Mouse (Mus musculus) skeletal muscle tissue, adult 2 months (tissue): ENCODE measurements around the gene Col5a1.

ENCODE experiments used
- DNase-seq: peaks from one replicate; pipeline ENCODE4 v3.0.0-alpha.2; 2012; ENCODE audit warnings: low read depth, low spot score

Gene Col5a1

DNA sequence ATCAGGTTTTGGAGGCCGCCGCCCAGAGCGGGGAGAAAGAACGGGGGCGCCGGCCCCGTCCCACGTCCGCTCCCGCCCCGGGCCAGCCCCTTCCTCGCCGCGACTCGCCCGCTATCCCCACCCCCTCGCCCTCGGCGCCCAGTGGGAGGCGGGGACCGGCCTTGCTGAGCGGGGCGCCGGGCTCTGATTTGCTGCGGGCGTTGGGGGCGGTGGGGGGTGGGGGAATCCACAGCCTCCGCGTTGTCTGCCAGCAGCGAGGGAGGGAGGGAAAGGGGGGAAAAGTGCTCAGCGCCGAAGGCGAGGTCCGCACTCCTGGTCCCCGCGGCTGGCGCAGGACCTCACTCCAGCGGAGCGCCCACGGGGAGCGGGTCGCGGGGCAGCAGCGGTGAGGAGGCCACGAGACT is at the start of gene Col5a1:
Gene Col5a1 (plus strand): TSS at position 278 of the 404 bp plus-strand sequence.
- DNase-seq, result peak; percentile 74

DNA sequence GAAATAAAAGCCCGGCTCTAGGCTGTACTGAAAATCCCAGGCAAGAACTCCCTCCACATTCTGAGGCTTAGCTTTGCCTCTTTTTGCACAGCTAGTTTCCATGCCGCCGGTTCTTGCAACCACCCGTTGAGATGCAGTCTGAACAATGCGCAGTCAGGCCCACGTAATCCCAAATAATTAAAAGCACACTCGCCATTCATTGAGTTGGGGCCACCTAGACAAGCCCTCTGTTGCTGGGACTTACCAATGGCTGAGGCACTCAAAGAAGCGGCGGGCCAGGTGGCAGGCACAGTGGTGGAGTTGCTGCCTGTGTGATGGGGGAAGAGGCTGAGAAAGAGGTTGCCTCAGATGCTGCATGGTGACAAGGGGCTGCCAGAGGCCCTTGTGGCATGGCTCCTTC is 48.1 kb upstream of the Col5a1 start:
- DNase-seq, result no peak

DNA sequence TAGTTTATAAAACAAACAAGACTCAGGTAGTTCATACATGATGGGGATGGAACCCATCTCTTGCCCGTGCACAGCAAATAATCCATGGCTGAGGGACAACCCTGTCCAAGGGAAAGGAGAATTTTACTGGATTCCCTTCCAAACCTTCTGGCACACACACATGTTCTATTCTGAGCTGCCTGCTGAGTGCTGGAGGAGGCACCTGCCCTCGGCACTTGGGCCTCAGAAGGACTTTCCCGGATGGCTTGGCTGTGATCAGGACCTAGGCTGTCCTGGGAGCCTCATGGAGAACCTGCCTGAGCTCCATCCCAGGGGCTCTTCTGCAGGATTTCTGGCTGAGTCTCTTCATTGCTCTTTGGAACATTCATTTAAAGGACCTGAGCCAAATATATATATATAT is 45.3 kb upstream of the Col5a1 start:
- DNase-seq, result no peak

DNA sequence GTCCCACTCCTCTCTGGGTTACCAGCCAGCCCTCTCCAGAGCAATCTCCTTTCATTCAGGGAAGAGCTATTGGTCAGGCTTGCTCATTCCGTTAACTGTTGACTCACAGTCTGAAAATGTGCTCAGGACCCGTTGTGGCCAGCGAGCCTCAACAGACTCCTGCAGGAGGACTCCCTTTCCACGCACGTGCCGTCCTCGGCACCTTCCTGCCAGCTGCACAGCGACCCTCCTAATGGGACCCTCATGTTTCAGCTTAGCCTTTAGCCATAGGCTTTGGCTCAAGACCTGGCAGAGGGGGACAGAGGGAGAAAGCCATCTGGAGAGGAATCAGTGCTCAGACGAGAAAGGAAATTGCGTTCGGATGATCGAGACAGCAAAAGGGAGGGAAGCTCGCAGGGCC is 43.3 kb upstream of the Col5a1 start:
- DNase-seq, result no peak

DNA sequence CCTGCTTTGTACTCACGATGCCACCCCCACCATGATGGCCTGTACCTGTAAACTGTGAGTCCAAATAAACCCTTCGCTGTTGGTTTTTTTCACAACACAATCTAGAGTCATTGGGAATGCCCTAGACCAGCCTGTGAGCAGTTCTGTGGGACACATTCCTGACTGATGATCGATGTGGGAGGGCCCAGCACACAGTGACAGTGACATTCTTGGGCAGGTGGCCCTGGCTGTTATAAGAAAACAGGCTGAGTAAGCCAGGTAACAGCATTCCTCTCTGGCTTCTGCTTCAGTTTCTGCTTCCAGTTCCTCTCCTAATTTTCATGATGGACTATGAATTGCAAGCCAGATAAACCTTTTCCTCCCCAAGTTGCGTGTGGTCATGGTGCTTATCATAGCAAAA is 41.3 kb upstream of the Col5a1 start:
- DNase-seq, result no peak

DNA sequence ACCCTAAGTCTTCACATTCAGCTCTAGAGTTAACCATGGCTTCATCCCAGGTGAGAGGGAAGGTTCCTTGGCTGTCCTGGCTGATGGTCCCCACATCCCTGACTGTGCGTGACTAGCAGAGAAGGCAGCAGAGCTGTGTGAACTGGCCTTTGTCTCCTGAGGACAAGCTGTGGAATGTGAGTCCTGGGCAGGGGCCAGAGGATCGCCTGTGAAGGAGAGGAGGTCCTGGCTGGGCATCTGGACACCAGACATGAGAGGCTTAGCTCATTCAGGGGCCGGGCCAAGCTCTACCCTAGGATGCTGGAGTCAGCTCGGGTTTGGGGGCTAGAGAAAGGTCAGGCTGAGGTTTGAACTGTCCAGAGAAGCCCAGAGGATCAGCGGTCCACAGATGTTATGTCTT is 39.2 kb upstream of the Col5a1 start:
- peak; percentile 73 for DNase-seq

DNA sequence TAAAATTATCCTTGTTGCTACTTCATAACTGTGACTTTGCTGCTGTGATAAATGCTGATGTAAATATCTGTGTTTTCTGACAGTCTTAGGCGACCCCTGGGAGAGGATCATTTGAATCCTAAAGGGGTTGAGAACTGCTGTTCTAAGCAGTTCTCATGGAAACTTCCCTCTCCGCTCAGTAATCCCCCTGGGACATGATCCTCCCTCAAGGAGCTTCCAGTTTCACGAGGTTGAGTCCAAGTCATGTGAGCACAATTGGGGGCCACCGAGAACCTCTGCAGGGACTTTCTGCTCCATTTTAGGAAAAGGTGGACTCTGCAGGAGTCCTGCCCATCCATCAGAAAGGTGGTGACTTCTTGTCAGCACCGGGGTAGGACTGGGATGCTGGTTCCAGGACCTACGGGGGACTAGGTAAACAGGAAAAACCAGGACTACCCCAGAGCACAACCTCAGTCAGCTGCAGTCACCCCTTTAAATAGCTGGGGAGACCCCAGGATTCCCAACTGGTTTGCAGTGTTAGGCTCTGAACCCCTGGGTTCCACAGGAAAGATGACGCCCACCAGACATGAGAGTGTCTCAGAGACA is 38.3 kb upstream of the Col5a1 start:
- no peak for DNase-seq

DNA sequence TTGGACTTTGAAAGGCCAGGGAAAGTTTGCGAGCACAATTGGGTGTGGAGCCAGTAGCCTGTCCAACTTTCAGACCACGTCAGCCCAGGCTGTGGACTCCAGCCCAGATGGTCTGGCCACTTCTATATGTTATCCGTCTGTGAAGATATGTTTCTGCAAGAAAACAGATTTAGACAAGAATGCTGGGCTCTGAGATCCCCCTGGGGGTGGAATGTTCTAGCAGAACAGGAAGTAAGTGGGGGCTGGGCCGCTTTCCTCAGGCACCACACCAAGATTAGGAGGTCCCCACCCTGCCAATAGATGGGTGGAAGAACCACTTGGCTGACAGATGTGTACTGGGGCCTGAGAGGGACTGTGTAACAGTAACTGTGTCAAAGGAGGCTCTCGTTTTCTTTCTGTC is 37.8 kb upstream of the Col5a1 start:
- peak; percentile 67 for DNase-seq

DNA sequence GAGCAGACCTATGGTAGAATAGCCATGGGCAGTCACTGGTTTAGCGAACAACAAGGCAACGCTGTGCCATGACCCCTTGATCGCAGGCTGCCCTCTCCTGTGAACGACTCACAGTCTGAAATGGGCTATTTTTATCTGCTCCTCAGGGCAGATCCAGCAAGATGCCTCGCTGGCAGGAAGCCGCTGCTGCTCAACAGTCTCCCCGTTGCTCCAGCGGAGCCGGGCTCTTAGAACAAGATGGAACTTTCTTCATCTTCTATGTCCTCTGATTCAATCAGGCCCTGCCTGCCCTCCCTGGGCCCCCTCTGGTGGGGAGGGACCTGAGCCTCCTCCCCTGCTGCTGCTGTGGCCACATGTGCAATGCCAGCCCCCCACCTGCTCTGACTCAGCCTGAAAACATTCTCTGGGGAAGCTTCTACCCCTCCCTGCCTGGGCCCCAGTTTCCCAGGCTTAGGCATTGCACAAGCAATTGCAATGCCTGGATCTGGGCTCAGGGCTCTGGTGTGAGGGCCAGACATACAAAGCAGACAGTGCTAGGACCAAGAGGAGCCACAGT is 27.8 kb upstream of the Col5a1 start:
- peak; percentile 69 for DNase-seq

DNA sequence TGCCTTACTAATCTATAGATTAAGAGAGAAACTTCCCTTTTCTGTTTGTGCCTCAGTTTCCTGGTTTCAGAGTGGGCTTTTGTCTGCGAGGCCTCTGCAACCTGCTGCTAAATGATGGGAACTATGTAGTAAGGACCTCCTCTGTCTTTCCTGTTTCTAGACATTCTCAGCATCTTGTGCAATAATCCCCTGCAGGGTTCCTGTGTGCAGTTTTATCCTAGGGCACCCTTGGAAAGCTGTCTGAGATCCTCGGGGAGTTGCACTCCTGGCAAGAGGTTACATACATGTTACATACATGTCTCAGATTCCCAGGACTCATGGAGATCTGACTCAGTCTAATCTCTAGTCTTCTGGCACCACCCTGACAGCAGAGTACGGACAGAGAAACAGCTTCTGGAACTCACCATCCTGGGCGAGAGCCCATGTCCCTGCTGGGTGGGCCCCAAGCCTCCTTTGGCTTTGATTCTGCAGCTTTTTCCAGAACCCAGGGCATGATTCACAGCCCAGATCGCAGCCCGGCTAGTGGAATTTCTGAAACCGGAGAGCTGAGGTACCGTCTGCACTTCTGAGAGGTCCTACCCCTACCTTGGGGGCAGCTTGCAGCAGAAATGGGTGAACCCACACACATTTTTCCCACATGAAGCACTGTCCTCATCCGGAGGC is 24.5 kb upstream of the Col5a1 start:
- peak; percentile 33 for DNase-seq

DNA sequence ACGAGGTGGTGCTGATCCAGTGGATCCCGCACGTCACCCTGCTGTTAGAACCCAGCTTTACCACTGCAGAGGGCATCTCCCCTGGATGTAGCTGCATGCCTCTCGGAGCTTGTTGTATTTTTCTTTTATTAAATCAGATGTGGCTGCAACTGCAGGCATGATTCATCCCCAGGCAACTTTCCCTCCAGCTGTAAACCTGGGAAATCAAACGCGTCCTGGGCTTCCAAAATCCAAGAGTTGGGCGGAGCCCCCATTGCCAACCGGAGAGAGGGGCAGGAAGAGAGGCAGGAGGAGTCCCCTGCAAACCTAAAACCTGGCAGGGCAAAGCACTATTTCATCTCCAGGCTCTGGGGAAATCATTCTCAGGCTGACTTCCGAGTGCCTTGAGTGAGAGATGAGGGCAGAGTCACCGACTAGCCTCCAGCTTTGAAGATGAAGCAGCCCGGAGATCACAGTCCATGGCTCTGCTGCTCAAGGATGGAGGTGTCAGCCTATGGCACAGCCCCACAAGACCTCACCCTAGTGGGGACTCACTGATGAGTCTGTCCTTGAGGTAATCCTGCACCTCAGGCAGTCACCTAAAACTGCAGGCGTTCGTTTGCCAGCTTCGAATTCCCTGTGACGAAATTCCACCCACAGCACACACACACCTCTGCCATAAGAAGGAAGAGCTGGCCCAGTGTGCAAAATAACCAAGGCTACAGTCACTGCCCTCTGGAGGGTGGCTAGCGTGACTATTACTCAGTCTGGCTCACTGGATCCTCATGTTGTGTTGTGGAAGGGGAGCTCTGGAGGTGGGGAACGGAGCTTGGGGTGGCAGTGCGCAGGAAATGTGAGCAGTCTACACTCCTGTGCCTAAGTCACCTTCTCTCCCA is 21.5 kb upstream of the Col5a1 start:
- DNase-seq, result no peak

DNA sequence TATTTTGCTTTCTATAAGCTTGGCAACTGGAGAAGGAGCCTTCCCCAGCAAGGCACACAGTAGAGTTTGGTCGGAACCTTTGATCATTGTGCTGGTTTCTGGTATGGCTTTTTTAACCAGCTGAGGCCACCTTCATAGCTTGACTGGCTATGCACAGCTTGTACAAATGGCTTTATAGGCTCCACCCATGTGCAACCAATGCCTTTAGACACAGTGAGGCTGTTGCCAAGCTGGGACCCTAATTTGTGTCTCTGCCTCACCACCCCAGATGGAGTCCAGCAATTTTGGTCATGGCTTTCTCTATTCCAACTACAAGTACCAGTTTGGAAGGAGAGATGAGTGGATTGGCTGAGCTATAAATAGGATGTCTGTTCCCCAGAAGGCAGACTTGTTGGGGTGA is 15.6 kb upstream of the Col5a1 start:
- DNase-seq, result no peak

DNA sequence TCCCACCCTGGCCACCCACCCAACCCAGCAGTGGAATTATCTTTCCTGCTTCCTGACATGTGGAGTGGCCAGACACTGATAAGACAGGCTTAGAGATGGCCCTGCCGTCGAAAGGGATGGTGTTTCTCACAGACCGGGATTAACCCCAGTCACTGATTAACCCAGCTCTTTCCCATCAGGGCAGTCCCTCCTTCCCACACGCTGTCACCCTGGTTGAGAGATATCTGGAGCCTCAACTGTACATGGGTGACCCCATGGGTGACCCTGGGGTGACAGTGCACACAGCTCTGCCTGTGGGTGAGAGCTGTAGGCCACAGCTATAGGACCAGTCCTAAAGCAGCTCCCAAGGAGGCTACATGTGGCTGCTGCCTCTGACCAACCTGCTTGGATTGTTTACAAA is 15.2 kb upstream of the Col5a1 start:
- no peak for DNase-seq

DNA sequence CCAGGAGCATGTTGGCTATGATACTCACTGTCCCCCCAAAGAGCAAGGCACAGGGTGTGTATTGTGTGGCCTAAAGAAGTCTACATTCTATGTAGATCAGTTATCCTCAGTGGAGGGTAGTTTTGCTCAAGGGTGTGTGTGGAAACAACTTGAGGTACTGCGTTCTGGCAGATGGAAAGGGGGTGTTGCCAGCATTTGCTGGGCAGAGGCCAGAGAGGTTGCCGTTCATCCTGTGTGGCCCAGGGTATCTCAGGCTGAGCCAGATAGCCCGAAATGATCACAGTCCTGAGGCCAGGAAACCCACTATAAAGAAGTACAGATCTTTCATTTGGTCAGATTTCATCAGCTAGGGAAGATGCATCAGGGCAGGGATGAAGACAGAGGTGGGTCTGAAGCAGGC is 13.9 kb upstream of the Col5a1 start:
- no peak for DNase-seq

DNA sequence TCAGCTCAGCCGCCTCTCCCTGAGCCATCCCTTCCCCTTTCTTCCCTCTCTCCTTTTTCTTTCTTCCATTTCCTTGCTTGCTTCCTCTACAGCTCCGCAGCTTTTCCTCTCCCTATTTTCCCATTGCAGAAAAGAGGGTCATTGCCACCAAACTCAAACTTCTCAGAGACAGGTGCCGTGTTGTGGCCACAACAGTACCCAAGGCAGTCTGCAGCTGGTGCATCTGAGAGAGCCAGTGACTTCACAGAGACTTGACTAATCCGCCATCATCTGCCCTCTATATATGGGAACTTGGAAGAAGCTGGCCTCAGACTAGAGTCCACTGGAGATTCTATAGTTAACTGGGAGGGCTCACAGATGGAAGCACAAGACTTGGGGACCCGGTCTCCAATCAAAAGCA is 13.2 kb upstream of the Col5a1 start:
- DNase-seq, result no peak

DNA sequence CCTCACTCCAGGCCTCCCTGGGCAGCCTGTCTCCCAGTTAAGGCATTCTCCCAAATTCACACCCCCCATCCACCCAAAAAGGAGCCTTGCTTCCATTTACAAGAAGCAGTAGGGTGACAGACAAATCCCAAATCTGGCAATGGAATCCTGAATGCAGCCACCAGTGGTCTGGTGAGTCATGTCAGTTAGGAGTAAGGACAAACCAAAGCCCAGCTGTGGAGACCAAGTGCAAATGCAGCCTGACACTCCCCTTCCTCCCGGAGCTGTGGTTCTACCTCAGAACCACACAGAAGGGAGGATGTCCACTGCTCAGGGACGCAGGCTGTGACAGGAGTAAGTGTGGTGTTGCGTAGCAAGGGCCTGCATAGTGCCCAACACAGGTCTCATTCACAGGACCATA is 11.6 kb upstream of the Col5a1 start:
- DNase-seq, result no peak

DNA sequence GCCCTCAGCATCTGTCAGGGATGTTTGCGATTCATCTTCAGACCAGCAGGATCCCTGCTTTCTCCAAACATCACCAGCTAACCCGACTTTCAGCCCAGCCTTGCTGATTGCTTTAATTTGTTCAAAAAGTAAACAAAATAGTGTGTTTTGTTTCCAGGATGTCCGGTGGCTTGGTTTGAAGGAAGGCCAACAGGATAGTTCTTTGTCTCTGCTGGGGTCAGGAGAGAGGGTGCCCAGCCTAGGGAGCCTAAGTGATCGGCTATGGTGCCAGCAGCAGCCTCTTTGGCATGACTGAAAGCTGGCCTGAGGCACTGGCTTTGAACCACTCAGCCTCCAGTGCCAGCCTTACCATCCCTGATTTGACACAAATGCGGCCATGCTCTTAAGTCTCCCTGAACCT is 11.0 kb upstream of the Col5a1 start:
- no peak for DNase-seq

DNA sequence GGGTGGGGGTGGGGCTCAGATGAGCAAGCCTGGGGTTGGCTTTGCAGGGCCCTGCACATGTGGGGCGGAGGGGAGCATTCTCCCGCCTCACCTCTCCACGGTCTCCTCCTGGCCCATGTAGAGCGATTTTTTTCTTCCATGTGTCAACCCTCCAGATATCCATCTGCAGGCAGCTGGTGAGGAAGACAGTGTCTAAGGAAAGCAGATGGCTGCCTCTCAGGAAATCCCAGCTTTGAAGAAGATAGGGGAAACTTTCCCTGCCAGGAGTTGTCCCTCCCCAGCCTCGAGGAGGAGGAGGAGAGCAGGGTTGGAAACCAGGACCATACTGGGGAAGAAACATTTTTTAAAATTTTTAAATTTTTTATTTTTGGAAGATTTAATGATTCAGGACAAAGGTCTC is 10.4 kb upstream of the Col5a1 start:
- no peak for DNase-seq

DNA sequence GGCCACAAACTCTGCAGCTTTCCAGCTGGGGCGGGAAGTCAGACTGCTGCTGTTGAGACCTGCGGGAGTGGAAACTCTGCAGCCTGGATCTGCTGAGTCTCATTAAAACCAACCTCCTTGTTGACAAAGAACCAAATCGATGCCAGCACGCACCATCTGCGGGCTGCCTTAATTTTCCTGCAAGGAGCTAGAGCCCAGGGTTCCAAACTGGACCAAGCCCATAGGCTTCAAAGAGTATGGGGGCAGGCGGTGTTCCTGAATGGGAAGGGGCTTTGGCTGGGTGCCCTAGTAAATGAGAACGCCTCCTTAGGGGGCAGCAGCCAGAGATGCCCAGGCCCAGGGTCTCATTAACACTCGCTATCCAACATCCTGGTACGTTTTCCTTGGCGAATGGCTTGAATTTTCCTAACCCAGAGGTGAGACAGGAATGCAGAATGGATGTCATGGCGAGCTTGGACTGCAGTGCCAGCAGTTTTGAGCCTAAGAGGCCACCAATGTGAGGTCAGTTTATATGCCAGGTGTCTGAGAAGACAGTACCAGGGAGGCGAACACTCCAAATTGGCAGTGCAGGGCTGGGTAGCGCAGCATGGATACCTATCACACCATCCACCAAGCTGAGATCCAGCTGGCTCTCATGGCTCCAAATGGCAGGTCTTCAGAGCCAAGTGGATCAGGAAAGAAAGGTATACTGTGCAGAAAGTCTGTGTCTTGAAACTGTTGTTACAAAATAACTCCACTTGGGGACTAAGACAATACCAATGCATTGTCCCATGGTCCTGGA is 9.3 kb upstream of the Col5a1 start:
- DNase-seq, result no peak

DNA sequence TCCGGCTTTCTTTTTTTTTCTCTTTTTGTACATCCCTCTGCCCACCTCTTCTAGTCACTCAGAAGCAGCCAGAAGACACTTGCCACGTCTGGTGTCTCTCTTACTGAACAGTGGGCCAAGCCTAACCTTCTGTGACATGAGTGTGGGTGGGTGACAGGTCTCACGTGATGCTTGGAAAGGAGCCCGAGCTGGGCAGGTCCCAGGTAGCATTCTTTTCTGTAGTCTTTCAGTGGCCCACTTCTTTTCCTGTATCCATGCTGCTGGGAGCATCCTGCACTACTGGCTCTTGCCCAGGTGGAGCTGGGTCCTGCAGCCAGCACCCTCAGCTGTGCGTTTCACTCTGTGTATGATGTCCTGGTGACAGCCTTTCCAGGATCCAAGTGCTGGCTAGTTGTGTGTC is 8.2 kb upstream of the Col5a1 start:
- DNase-seq, result no peak

DNA sequence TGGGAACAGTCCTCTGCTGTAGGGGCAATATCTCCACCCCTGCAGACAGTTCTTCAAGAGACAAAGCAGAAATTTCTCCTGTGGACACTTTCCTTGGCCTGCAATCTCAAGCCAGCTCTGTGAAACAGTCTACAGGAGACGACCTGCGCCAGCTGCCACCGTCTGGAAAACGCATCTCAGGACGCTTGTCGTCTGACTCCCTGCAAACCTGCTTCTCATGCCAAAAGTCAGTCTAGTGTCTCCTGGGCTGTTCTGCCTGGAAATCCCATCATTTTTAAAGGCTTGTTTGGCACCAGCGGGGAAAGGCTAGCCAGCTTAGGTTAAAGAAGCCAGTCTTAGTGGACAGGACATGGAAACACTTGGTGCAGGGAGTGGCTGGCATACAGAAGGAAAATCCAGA is 2.9 kb upstream of the Col5a1 start:
- DNase-seq, result no peak
